Mouse (Mus musculus) lung, postnatal 36 days (tissue): ENCODE results near the gene Psmd14.

Experiments used
- DNase-seq: peaks from one replicate; pipeline ENCODE4 v3.0.0; 2022; ENCODE audit warnings: mixed read lengths

Psmd14 gene

DNA sequence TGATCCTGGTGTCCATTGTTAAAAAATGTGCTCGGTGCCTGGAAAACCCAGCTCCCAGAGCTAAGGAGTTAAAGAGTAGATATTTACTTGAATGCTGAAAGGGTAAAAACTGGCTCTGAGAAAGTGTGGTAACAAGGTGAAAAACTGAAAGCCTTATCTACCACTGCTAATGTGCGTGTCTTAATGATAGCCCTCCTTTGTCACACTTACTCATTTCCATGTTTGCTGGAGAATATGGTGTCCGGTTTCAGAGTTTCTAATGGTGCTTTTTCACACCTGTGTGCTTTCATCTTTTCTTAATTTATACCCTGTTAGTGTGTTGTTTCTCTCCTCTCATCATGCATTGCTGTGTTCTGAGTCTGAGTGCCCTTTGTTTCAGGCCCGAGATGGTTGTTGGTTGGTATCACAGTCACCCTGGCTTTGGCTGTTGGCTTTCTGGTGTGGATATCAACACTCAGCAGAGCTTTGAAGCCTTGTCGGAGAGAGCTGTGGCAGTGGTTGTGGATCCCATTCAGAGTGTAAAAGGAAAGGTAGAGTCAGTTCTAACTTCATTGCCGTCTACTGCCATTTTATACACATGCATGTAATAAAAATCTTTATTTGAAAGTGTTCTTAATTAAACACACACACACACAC is 53.1 kb downstream of the Psmd14 start:
- no peak for DNase-seq

DNA sequence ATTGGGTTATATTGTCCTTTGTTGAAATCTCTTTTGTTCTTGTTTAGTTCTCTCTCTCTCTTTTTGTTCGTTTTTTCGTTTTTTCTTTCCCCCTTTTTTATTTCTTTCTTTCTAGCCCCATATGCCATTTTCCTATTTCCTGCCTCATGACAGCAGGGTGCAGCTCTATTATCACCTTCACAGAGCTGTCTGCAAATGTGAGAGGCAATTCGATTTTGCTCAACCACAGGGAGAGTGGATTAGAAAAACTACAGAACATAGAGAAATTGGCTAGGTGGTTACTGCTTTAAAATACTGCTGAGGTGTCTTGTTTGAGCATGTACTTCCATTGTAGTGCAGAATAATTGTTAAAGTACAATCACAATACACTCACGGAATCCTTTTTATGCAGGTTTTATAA is 54.0 kb downstream of the Psmd14 start:
- no peak for DNase-seq

DNA sequence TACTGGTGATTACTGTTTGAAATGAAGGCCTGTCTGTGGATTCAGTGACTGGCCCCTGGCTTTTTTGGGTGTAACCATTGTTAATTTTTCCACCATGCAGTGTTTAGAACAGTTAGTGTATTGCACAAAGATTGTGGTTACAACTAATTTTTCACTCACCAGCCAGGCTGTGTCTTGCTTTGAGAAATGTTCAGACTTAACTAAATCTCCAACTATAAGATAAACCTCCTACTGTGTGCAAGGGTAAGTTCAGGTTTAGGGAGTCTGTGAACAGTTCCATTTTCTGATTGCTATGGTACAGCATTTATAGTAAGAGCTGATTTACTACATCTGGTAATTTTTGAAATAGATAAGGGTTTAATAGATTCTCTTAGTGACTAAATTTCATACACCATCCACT is 69.3 kb downstream of the Psmd14 start:
- no peak for DNase-seq

DNA sequence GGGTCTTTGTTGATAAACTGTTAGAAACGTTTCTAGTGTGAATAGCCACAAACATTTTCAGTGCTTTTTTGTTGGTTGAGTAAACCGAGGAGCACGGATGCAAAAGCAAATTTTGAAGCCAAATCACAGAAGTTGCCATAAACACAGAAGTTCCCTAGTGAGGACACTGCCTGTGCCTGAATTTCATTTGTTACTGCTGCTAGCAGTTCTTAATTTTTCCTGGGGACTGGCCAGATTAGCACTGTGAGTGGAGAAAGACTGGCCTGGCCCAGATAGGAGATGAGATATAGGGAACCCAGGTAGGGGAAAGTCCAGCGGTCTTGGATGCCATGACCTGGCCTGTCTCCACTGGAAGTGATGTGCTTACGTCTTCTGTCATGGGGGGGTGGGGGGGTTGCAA is 83.5 kb downstream of the Psmd14 start:
- no peak for DNase-seq

DNA sequence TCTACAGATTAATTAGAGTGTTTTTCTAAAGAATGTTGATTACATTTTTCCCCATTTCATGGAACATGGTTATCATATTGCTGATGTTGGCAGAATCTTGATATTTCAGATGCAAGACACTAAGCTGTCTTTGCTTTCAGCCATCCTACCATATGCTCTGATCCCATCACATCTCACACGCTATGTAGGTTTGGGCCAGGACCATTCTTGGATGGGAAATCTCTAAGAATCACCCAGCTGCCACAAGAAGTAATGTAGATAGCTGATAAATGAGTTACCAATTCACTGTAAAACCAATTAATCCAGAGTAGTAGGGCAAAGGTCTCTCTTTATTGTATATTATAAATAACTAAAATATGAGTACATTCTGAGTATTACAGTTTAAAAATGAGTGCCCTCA is 86.6 kb downstream of the Psmd14 start:
- DNase-seq: no peak

DNA sequence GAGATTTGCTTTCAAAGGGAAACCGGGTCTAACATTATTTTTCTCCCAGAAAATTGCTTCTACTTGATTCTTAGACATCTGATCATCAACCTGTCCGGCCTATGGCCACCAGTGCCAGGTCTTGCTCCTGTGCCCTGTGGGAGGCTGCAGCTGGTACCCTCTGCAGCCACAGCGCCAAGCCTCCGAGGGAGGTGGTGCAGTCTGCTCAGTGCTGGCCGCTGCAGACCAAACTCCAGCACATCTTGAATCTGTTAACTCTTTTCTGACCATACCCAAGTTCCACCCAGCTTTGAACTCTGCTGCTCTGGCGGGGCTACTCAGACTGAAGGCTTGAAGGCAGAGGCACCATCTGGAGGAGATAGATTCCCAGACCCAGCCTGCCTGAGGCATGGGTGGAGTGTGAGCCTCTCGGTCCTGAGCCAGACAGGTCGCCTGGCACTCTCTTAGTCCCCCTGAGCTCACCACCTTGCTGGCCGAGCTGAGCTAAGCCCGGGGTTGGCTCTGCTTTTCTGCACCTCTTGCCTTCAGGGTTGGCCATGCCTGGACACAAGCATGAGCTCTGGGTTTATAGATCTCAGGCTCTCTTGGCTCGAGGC is 91.3 kb downstream of the Psmd14 start, which contains the start of gene Tbr1:
Gene Tbr1 (plus strand): TSS at position 275 of the 596 bp plus-strand sequence.
- DNase-seq: no peak

DNA sequence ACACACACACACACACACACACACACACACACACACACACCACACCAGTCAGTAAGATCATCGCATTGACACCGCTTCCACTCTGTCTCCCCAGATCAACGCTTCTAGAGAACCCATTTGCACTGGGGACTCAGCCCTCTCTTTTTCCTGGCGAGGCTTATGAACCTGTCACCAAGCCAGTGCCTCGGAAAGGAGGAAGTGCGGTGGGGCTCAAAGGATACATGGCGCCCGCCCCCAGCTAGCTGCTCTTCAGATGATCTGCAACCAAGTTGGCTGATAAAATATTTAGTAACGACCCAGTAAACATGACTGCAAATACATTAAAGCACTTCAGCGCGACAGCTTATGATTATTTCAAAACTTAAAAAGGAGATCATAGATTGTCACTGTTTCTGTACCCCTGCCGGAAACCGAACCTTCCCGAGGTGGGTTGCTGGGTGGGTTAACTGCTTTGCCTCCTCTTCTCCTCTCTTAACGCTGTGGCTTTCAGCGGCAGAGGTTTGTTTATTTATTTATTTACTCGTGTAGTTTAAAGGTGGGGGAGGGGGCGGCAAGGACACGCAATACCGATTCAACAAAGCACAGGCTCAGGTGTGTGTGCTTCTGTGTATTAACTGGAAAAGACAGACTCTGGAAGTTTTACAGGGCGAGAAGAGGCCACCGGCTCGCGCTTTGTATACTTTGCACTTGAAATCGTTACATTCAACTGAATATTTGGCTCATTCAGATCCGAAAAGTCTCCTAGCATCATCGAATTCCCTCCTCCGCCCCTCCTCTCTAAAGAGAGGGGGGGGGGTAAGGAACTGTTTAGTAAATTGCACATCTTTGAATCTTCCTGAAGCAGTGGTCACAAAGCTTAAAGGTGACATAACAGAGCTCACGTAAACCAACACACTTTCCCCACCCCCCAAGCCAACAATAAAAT is 92.2 kb downstream of the Psmd14 start:
- no peak for DNase-seq

DNA sequence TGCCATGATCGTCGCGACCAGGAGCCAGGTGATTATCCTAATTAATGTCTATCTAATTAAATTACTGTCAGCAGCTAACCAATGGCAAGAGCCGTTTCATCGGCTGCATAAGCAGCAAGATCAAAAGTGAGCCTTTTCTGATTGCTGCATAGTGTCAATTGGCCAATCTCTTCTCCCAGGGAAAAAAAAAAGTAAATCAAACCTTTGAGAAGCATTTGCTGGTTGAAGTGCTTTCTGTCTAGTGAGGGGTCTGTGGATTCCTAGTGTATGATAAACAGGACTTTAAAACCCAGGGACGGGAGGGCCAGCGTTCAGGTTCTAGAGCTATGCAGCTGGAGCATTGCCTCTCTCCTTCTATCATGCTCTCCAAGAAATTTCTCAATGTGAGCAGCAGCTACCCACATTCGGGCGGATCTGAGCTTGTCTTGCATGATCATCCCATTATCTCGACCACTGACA is 92.9 kb downstream of the Psmd14 start:
- no peak for DNase-seq

DNA sequence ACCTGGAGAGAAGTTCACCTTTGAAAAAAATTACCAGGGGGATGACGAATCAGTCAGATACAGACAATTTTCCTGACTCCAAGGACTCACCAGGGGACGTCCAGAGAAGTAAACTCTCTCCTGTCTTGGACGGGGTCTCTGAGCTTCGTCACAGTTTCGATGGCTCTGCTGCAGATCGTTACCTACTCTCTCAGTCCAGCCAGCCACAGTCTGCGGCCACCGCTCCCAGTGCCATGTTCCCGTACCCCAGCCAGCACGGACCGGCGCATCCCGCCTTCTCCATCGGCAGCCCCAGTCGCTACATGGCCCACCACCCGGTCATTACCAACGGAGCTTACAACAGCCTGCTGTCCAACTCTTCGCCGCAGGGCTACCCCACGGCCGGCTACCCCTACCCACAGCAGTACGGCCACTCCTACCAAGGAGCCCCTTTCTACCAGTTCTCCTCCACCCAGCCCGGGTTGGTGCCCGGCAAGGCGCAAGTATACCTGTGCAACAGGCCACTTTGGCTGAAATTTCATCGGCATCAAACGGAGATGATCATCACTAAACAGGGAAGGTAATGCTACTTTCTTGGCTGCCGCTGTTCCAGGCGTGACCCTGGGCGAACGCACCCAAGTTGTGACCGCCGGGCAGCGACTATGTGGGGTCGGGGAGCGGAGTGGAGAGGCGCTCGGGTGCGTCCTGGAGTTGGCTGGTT is 93.5 kb downstream of the Psmd14 start:
- no peak for DNase-seq

DNA sequence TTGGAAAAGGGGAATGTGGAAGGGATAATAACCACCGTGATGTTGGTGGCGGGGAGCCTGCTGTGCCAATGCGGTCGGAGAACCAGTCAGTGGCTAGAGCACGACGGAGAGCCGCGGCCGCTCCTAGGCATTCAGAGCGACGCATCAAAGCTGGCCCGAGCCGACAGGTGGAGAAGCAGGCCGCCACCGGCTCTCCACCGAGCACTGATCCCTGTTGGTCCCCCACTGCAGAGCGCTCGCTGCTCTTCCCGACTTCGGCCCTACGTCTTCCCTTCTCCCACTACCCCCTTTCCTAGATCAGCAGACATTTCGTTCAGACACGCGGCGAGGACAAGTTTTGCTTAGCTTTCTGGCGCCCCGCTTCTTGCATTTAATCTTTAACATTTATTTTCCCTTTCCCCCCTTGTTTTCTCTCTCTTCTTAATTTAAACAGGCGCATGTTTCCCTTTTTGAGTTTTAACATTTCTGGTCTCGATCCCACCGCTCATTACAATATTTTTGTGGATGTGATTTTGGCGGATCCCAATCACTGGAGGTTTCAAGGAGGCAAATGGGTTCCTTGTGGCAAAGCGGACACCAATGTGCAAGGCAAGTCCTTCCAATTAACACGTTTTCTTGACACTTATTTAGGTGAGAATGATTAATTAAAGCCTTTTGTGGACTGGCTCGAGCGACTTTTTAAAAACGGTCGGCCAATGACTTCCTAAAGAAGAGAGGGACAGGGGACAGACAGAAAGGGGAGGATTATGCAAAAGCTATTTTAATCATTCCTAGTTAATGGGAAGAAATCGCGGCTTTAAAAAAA is 94.2 kb downstream of the Psmd14 start:
- DNase-seq: no peak

DNA sequence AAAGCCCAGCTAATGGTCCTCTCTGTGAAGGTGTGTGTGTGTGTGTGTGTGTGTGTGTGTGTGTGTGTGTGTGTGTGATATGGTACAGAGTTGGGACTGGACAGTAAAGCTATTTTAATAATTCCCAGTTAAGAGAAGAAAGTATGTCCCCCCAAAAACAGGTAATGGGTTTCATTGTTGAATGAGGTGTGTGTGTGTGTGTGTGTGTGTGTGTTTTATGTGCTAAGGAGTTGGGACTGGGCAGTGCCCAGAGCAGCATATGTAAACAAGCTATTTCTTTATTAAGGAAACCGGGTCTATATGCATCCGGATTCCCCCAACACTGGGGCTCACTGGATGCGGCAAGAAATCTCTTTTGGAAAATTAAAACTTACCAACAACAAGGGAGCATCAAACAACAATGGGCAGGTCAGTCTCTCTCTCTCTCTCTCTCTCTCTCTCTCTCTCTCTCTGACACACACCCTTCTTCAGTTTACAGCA is 94.9 kb downstream of the Psmd14 start:
- no peak for DNase-seq

DNA sequence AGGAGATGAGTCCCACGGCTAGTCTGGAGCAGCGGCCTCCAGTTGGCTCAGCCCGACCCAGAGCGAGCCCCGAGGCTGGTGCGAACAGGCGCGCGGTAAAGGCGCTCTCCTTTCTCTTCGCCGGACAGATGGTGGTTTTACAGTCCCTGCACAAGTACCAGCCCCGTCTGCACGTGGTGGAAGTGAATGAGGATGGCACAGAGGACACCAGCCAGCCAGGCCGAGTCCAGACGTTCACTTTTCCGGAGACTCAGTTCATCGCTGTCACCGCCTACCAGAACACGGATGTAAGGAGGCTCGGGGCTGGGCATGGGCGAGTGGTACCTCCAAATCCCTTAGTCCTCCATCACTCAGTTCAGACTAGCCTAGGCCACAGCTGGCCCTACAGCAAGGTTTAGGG is 95.7 kb downstream of the Psmd14 start:
- DNase-seq: no peak

DNA sequence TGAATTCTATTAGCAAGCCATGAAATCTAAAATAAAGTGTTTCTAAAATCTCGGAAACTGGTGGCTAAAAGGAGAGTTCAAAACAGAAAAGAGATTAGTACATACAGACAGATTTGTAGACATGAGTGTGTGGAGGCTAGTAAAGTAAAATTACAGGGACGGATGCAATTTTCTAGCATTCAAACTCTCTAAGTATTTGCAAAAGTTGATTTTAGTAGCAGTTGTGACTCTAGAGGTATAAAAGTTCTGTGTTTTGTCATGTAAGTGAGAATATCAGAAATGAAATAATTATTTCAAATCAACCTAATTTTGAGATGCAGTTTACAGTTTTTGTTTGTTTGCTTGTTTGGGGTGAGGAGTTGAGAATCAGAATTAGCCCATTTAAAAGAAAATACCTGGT is 96.3 kb downstream of the Psmd14 start:
- no peak for DNase-seq

DNA sequence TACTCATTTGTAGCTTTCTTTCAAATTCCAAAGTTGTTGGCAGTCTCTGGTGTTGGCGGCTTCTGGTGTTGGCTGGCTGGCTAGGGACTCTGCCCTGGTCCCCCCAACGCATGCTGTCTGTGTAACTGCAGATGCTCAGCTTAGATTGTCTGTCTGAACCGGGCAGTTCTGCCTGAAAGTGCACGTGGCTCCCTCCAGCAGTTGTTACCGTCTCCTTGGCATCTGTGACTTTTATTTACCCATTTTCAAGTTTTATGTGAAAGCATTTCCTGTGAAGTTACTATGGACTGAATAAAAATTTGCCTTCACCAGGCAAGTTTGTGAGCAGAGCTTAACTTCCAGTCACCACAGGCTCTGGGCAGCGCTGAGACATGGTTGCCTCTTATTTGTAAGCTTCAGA is 97.3 kb downstream of the Psmd14 start:
- DNase-seq: no peak

DNA sequence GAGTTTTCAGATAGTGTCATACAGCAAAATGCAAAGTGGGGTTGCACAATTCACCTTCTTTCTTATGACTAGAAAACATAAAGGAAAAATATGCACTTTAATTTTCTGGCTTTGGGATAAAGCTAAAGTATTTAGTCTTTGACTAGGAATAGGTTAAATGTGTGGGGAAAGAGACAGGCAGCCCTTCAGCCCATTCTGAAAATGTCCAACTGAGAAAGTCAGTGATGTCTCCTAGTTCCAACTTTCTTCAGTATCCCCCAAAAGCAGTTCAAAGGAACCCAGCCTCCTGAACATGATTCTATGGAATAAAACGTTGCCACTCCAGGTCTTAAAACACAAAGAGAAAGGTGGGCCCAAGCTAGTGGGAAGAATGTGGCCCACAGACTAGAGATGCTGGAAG is 97.9 kb downstream of the Psmd14 start:
- no peak for DNase-seq

DNA sequence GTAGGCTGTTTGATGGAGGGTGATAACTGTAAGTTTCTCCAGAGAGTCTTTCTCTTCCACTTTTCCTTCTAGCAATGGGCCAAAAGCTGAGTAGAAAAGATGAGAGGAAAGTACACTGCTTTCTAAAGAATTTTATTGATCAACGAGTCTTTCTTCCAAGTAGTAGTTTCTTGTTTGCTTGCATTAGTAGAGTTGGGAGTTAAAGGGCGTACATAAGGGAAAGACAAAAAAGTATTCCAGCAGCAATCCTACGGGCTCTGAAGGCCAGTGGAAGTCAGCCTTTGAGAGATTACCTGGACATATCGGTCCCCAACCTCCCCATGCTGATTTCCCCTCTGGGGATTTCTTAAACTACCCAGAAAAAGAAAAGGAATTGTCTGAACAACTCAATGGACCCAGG is 99.3 kb downstream of the Psmd14 start:
- no peak for DNase-seq

DNA sequence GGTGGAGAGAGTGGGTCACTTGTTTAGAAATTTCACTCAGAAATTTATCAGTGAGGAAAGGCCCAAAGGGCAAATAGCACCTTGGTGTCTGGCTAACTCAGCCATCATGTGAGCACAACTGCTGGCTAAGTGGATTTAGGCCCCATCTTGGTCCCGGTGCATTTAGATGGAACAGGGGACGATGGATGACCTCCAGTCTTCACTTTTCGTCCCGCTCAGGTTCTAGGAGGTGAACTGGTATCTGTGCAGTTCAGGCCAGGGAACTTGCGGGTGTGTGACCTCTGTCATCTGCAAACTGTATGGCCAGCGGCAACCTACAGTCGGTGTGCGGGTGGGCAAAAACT is 99.6 kb downstream of the Psmd14 start:
- no peak for DNase-seq

DNA sequence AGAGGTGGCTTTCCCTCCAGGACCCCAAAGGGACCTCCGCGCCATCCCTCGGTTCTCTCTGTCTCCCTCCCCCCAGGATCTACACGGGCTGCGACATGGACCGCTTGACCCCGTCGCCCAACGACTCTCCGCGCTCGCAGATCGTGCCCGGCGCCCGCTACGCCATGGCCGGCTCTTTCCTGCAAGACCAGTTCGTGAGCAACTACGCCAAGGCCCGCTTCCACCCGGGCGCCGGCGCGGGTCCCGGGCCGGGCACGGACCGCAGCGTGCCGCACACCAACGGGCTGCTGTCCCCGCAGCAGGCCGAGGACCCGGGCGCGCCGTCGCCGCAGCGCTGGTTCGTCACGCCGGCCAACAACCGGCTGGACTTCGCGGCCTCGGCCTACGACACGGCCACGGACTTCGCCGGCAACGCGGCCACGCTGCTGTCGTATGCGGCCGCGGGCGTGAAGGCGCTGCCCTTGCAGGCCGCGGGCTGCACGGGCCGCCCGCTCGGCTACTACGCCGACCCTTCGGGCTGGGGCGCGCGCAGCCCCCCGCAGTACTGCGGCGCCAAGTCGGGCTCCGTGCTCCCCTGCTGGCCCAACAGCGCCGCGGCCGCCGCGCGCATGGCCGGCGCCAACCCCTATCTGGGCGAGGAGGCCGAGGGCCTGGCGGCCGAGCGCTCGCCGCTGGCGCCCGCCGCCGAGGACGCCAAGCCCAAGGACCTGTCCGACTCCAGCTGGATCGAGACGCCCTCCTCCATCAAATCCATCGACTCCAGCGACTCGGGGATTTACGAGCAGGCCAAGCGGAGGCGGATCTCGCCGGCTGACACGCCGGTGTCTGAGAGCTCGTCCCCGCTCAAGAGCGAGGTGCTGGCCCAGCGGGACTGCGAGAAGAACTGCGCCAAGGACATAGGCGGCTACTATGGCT is 100.3 kb downstream of the Psmd14 start:
- DNase-seq: no peak

DNA sequence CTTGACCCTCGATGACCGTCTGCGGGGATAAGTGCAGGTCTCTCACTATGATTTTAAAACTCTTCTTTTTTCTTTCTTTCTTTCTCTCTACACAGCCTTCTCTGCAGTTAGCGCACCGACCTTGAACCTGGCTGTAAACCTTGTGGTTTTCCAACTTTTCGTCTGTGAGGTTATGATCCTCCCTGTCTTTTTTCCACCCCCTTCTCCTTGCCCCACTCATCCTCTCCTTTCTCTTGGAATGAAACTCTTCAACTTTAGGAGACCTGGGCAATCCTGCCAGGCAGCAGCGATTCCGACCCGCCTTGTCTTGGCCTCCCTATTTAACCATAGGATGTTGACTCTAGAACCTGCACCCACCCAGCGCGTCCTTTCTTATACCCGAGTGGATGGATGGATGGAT is 101.0 kb downstream of the Psmd14 start:
- DNase-seq: no peak

DNA sequence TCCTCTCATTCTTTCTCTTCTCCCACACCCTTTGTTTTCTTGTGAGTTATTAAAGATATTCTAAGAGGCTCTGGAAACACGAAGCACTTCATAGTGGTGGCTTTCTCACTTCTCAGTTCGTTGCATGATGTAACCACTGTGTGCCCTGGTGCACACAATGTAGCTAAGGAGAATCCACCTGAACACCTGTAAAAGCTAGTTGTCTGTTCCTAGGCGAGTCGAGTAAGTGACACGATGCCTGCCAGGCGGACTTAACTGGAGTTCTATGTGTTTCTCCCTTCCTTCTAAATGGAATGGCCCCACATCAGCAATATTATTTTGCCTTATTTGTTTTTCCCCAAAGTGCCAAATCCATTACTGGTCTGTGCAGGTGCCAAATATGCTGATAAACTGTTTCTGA is 101.6 kb downstream of the Psmd14 start:
- DNase-seq: no peak

DNA sequence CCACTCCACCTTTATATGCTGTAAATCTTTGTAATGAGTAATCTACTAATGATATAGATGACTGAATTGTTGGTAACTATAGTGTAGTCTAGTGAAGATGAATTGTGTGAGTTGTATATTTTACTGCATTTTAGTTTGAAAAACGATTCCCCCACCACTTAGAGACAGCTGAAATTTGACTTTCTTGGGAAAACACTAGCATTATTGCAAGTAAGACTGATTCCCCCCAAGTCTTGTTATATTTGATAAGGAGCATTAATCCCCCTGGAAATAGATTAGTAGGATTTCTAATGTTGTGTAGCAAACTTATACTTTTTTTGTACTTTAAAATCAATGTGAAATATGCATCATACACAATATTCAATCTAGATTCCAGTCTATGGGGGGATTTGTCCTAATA is 102.0 kb downstream of the Psmd14 start:
- no peak for DNase-seq
